Mouse (Mus musculus): ENCODE measurements around the gene Dapl1. TPM values are rescaled to one million over a fixed set of nuclear protein-coding genes. Genes with fewer than 3 reads are reported as not detected.

The Dapl1 gene
- total RNA-seq, 2 experiments from 2014 or later = 1.7 to 2.6 TPM

DNA sequence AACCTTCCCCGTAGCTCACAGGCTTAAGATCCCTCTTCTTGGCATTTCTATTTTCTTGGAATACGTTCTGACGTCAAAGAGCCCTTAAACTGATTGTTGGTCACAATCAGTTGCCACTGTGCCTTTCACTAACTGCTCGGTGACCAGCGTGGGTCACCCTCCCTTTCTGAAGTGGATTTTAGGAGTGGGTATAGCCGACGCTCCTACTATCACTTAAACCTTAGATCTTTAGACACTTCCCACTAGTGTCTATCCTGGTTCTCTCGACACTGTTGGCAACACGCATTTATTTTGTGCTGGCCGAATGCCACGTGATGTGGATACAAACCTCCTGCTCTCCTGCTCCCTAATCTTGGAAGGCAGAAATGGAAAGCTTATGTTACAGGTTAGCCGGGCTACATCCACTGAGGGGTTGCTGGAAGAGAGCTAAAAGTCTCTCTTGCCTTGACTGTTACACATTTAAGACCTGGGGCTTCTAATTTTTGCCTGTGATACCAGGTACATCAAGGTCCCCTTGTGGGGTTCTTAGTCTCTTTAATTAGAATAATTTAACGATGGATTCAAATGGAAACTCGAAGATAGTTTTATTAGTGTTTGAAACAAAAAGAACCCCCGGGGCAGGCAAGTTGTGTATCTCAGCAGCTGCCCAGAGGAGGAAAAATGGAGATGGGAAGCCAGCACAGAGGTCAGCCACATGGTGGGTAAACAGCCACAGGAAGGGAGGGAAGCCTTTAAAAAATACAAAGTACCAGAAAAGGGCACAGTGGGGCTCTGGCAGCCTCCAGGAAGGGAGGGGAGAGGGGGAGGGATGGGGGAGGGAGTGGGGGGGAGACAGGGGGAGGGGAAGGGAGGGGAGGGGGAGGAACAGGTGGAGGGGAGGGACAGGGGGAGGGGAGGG is 13.2 kb upstream of the Dapl1 start:
- no peak for DNase-seq (ENCODE audit: low spot score in 2 of 2)

DNA sequence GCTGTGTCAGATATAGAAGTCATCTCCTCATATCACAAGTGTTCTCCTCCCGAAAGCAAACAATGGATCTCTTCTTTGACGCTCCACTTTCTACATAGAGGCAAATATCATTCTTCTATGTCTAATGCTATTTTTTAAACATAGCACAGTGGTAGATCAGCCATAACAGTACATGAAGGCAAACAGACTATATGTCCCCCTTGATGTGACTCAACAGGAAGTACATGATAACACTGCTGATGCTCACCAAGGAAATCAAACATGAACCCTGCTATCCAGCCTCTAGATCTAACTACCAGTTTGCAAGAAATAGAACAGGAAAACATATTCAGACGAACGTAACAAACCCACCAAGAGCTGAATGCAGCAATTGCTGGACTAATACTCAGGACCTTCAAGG is 10.1 kb upstream of the Dapl1 start:
- DNase-seq (ENCODE audit: low spot score in 2 of 2) = no peak

GRCm38 (mm10) chr2:59485080-59485479 is 627 bp downstream of the Dapl1 start:
- no peak for DNase-seq (ENCODE audit: low spot score in 2 of 2)

DNA sequence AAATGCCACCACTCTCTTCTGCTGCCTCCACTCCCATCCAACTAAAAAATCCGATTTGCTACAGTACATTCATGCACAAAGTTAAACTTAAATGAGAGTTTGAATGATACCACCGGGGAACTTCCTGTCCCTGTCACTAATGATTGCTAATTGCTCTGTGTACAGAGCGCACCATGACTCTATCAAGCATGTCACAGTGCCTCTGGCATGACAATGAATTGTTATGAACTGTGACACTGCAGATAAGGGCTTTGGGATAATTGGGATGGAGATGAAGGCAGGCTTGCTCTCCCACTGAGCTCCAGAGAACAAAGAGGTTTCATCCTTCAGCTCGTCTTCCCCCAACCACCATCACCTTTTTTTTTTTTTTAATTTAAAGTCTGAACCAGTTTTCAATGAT is 1.2 kb downstream of the Dapl1 start:
- DNase-seq (ENCODE audit: low spot score in 2 of 2) = no peak

DNA sequence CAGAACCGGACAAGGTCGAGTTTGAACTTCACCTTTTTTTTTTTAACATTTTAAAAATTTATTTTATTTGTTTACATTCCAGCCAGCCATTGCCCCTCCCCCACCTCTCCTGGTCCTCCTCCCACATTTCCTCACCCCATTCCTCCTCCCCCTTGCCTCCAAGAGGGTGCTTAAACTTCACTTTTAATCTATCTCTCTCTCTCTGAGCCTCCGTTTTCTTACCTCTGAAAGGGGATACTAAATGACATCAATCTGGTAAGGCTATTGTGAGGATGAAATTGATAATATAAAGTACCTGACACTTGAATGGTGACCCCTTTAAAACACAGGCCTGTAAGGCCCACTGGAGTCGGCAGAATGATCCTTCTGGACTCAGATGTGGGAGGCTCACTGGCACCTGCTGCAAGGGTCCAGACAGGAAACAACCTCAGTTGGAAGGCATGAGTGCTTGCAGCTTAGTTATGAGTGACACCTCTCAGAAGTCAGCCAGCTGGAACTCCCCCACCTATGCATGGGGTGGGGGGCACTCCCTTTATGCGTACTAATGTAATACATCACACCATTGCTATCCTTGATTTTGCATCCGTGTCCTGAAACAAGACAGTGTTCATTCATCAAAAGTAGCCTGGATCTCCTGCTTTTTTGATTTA is 1.9 kb downstream of the Dapl1 start:
- DNase-seq (ENCODE audit: low spot score in 2 of 2) = no peak

GRCm38 (mm10) chr2:59488235-59488634 is 3.8 kb downstream of the Dapl1 start:
- no peak for DNase-seq (ENCODE audit: low spot score in 2 of 2)

DNA sequence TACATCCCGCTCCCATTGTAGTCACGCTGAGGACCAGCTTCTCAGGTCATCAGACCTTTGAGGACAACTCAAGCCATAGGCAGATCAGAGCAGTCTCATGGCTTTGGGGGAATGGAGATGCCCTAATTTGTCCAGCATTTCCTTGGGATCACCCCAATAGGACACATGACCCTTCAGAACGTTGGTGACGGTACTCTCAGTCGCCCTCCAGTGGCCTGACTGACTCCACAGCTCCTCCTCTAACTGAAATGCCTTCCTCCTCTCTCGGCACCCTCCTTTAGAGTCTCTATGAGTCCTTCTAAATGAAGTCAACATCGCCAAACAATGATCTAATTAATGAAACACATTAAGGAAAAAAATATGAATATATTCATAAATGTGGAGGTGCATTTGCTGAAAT is 5.9 kb downstream of the Dapl1 start:
- DNase-seq (ENCODE audit: low spot score in 2 of 2) = no peak

DNA sequence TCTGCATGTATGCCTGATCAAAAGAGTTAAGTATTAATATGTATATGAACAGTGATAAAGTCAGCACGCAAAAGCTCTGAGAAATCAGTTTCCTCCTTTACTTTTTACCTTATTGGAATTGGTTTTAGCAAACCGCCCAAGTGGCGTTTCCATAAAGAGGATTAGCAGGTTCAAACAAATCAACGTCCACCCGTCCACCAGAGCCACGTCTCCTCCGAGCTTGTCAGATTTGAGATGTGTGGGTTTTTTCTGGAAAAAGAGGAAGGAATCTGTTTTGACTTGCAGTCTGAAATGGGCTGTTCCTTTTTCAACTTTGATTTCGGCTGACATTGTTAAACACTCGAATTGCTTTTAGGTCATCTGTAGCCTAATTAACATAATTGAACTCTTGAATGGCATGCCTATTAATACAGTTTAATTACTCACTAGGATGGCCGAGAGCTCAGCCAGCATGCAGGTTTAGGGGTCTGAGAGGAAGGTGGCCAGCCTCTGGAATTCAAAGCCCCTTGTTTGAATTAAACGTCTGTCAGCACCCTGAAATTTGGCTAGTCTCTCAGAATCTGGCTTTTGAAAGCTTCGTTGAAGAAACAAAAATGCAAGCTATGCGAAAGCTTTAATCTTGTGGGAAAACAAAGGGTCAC is 9.1 kb downstream of the Dapl1 start:
- no peak for DNase-seq (ENCODE audit: low spot score in 2 of 2)

GRCm38 (mm10) chr2:59499146-59499545 is 14.7 kb downstream of the Dapl1 start:
- DNase-seq (ENCODE audit: low spot score in 2 of 2) = no peak

GRCm38 (mm10) chr2:59499717-59500116 is 15.3 kb downstream of the Dapl1 start:
- DNase-seq (ENCODE audit: low spot score in 2 of 2) = no peak

DNA sequence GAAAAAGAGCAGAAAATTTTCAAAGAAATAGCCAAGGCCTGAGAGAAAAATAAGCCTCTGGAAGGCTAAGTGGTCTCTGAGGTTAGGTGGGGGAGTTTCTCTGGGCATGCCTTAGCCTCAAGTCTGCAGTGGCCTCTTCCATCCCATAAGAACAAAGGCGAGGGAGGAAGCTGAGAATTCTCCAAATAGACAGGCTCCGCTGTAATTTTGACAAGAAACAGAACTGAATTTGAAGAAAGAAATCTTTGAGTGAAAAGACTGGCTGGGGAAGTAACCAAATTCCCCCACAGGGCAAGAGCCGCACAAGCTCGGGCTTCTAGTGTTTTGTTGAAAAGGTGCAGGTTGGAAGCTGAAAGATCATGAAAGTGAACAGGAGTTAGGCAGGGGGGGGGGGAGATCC is 24.6 kb downstream of the Dapl1 start:
- no peak for DNase-seq (ENCODE audit: low spot score in 2 of 2)

DNA sequence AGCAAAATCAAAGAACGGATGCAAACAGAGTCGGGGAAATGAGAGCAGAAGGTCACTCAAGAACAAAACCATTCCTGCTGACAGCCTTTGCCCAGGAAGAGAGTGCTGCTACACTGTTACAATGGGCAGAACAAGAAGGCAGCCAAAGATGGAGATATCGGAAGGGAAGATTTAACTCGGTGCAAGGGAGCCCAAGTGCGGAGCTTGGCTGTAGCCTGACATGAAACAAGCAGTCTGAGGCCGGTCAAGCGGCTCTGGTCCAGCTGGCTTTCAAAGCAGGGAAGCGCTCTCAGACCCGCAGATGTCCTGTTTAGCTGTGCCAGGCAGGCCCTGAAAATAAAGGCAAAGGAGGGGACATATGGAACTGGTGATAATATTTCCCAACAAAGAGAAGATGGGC is 26.0 kb downstream of the Dapl1 start:
- DNase-seq (ENCODE audit: low spot score in 2 of 2) = no peak

GRCm38 (mm10) chr2:59510882-59511281 is 26.4 kb downstream of the Dapl1 start:
- DNase-seq (ENCODE audit: low spot score in 2 of 2) = no peak

DNA sequence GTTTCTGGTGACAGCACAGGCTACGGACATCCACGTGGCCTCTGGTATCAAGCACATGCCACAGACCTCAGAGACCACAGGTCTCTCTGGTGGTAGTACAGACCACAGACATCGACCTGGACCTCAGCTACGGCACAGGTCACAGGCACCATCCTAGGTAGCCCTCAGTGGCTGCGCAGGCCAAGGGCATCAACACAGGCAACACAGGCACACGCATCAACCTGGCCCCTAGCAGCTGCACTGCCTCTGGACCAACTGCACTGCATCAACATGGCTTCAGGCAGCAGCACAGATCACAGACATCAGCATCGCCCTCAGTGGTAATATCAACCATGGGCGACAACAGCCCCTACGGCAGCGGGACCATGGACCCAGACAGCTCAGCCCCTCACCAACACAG is 36.2 kb downstream of the Dapl1 start:
- no peak for DNase-seq (ENCODE audit: low spot score in 2 of 2)

GRCm38 (mm10) chr2:59522079-59522684 is 37.7 kb downstream of the Dapl1 start:
- peak; percentile 81 to 87 for DNase-seq (ENCODE audit: low spot score in 2 of 2)

- no peak for DNase-seq (ENCODE audit: low spot score in 2 of 2)
Observed at GRCm38 (mm10) chr2:59523526-59523925, 39.1 kb downstream of the Dapl1 start.

DNA sequence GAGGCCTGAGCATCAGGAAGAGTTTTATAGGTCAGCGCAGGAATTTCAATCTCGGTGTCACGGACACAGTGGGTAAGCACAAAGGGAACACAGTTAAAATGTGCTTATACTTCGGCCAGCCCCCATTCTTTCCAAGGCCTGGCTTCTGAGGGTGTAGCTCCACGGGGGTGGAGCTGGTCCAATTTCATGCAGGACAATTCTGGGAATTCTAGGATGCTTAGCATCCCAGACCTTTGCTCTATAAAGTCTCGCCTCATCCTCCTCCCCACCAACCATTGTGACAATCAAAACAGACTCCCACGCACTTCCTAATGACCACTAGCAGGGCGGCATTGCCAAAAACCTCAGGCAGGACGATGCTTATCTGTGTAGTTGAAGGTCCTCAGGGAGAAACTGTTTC is 42.4 kb downstream of the Dapl1 start:
- no peak for DNase-seq (ENCODE audit: low spot score in 2 of 2)

- DNase-seq (ENCODE audit: low spot score in 2 of 2) = no peak
Observed at GRCm38 (mm10) chr2:59529574-59530080, 45.2 kb downstream of the Dapl1 start.

DNA sequence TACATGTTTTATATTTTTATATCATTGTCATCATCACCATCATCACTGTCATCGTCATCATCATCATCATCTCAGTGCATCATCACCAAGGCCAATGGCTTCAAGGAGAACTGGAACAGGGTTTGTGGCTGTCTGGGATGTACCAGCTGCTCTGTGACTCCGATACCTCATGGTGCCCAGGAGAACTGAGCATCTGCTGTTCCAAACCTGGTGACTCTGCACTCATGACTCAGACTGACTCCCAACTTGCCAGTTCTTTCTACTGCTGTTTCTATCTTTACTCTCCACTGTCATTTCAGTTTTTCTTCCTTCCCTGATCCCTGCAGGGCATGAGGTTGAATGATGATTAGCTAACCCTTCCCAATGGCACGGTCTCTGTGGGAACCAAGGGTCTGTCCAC is 46.4 kb downstream of the Dapl1 start:
- DNase-seq (ENCODE audit: low spot score in 2 of 2) = peak; percentile 48 to 61

DNA sequence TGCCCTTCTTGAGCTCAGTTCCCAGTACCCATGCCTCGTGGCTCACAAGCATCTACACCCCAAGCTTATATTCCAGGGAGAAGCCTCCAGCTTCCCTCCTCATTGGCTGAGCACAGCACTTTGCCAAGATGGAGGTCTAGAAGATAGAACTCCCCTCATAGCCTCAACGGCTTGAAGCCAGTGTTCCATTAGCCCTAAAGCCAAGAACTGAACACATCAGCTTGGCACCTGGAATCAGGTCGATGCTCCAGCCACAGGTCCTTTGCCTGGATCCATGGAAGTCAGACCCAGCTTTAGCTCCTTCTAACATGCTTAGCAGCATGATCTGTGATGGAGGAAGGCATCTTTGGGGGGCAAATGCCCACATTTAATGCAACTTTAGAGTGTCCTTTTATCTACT is 48.5 kb downstream of the Dapl1 start:
- no peak for DNase-seq (ENCODE audit: low spot score in 2 of 2)

- DNase-seq (ENCODE audit: low spot score in 2 of 2) = peak; percentile 33 to 34
Observed at GRCm38 (mm10) chr2:59533504-59533903, 49.1 kb downstream of the Dapl1 start.
